Mouse (Mus musculus) natural killer cell, adult 2 months (primary cell): ENCODE data around the gene Fcnb.

ENCODE experiments used
- DNase-seq, 2 experiments: peaks; one replicate each; pipeline ENCODE4 v3.0.0; 2022; ENCODE audit warnings: low spot score in 2 of 2

Gene Fcnb

DNA sequence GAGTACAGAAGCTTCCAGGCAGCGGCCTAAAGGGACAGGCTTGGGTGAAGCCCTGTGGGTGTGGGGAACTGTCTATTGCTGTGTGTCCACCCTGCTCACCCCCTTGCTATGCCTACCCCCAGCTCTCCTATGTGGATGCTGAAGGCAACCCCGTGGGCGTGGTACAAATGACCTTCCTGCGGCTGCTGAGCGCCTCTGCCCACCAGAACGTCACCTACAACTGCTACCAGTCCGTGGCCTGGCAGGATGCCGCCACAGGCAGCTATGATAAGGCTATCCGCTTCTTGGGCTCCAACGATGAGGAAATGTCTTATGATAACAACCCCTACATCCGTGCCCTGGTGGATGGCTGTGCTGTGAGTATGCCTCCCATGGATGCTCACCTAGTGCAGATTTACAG, 52.2 kb downstream of the Fcnb start:
- no peak for DNase-seq

GRCm38 (mm10) chr2:28031860-28032259, 52.8 kb downstream of the Fcnb start:
- no peak for DNase-seq
